Mouse (Mus musculus): ENCODE data around the gene Trib3.

DNA sequence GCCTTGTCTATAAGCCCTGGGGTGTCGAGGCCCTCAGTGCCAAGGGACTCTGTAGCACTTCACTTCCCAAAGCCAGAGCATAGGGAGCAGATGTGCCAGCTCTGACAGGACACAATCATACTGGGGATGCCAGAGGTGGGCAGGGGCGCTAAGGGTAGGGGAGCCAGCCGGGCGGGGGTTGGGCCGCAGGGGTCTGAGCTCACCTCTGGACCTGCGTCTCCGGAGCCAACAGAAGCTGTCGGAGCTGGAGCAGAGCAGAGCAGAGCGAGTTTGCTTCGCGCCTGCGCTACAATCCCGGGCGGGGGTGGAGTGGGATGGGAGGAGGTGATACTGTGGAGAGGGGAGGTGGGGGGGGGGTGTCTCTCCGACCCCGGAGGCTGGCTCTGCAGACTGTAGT, 32.5 kb upstream of the Trib3 start, which contains the start of gene Nrsn2:
- TF ChIP-seq CTCF (IDR thresholded peaks at IDR 0.05; ENCODE audit: extremely low read depth, insufficient read length, insufficient replicate concordance, low read depth, low read length) (no peak), POLR2A (IDR thresholded peaks at IDR 0.05; ENCODE audit: low read depth, low read length) (no peak)

Measured in small intestine, adult 2 months (tissue).